Mouse (Mus musculus) C2C12 (cell line): ENCODE data around the gene Rragb. TPM values are rescaled to one million over a fixed set of nuclear protein-coding genes. Genes with fewer than 3 reads are reported as not detected.

ENCODE experiments used
- H3K27me3 ChIP-seq: one replicate; pipeline ENCODE4 v1.6.1; 2011; ENCODE audit not compliant: control insufficient read depth, insufficient read depth, insufficient read length
- H3K36me3 ChIP-seq: one replicate; pipeline ENCODE4 v1.6.1; 2011; ENCODE audit not compliant: control insufficient read depth, insufficient read depth
- H3K4me3 ChIP-seq: one replicate; pipeline ENCODE4 v1.5.1; 2011; ENCODE audit warnings: mild to moderate bottlenecking, control low read depth; ENCODE audit not compliant: poor library complexity, insufficient read depth, severe bottlenecking
- H3K79me2 ChIP-seq: one replicate; pipeline ENCODE4 v1.6.1; 2011; ENCODE audit not compliant: control insufficient read depth, insufficient read depth
- H3K79me3 ChIP-seq: one replicate; pipeline ENCODE4 v1.6.1; 2011; ENCODE audit warnings: low read depth, control low read depth
- H3ac ChIP-seq: one replicate; pipeline ENCODE3; 2011; ENCODE audit warnings: low read depth; ENCODE audit not compliant: control insufficient read depth, insufficient read length
- CEBPB ChIP-seq: IDR thresholded peaks from one replicate; pipeline ENCODE4 v1.6.1; 2011; ENCODE audit warnings: low read depth, mild to moderate bottlenecking, control low read depth, moderate library complexity
- CTCF ChIP-seq: IDR thresholded peaks from one replicate; pipeline ENCODE4 v1.5.1; 2011; ENCODE audit not compliant: control insufficient read depth, insufficient read depth, insufficient read length
- FOSL1 ChIP-seq: IDR thresholded peaks from one replicate; pipeline ENCODE4 v1.8.0; 2011; ENCODE audit warnings: mild to moderate bottlenecking, low read length; ENCODE audit not compliant: poor library complexity, insufficient read depth, severe bottlenecking
- MAX ChIP-seq: IDR thresholded peaks from one replicate; pipeline ENCODE4 v1.6.1; 2011; ENCODE audit warnings: mild to moderate bottlenecking, control low read depth
- MYOD1 ChIP-seq: IDR thresholded peaks from one replicate; pipeline ENCODE4 v1.6.1; 2011; ENCODE audit warnings: low read depth; ENCODE audit not compliant: control insufficient read depth, insufficient read length
- MYOG ChIP-seq: IDR thresholded peaks from one replicate; pipeline ENCODE4 v1.6.1; 2011; ENCODE audit not compliant: control insufficient read depth, insufficient read length; ENCODE audit errors: extremely low read depth
- USF1 ChIP-seq: IDR thresholded peaks from one replicate; pipeline ENCODE4 v1.6.1; 2011; ENCODE audit warnings: low read depth, mild to moderate bottlenecking, control low read depth, moderate library complexity
- long read RNA-seq, 2 experiments: library from polyadenylated mRNA; unstranded; transcript quantifications; one replicate each; pipeline ENCODE4 v2.0.0; 2019 to 2020
- polyA plus RNA-seq: library from polyadenylated mRNA; unstranded; fragments of >200 nt; fragmentation: generic; extraction: Trizol; gene quantifications from one replicate; pipeline ENCODE4 v1.2.1, GENCODE M21; 2012; ENCODE audit warnings: missing spikeins

Gene Rragb
- polyA plus RNA-seq: 1.4 TPM
- long read RNA-seq, experiment 1: 0 reads
- long read RNA-seq, experiment 2: 0 reads

GRCm38 (mm10) chrX:153139734-153140515, at the start of gene Rragb:
Gene Rragb, plus strand, starts transcription at chrX:153139981.
- Histone ChIP-seq H3K79me2 (no peaks in the 10 kb centered on the region), H3K36me3 (no peaks in the 10 kb centered on the region), H3ac (peak within 1 kb of the TSS; percentile 68), H3K4me3 (peak within 1 kb of the TSS; percentile 6), H3K79me3 (no peaks in the 10 kb centered on the region), H3K27me3 (no peaks in the 10 kb centered on the region)
- TF ChIP-seq USF1: peak; percentile 60
- TF ChIP-seq CEBPB: no peak

GRCm38 (mm10) chrX:153118486-153118885, 21.3 kb upstream of the Rragb start, which contains the start of gene Foxr2:
Gene Foxr2, plus strand, starts transcription at chrX:153118786.
- TF ChIP-seq MYOD1 (no peak), FOSL1 (no peak), MAX (no peak), CEBPB (no peak), CTCF (no peak), MYOG (no peak), USF1 (no peak)
- Histone ChIP-seq H3K36me3 (no peaks in the 10 kb centered on the region), H3K79me3 (no peaks in the 10 kb centered on the region), H3K4me3 (no peak within 1 kb of the TSS), H3ac (no peak within 1 kb of the TSS), H3K79me2 (no peaks in the 10 kb centered on the region), H3K27me3 (no peaks in the 10 kb centered on the region)

GRCm38 (mm10) chrX:153119013-153119412, 20.8 kb upstream of the Rragb start:
- H3K27me3 ChIP-seq: no peaks in the 10 kb centered on the region
- no peak for TF ChIP-seq MYOD1
- TF ChIP-seq MAX: no peak
- TF ChIP-seq USF1: no peak
- no peak for TF ChIP-seq CTCF
- TF ChIP-seq FOSL1: no peak
- TF ChIP-seq CEBPB: no peak
- TF ChIP-seq MYOG: no peak
- H3K36me3 ChIP-seq: no peaks in the 10 kb centered on the region
- H3ac ChIP-seq: no peak overlapping the region
- no peaks in the 10 kb centered on the region for H3K79me3 ChIP-seq
- no peak overlapping the region for H3K4me3 ChIP-seq
- H3K79me2 ChIP-seq: no peaks in the 10 kb centered on the region

- H3K79me2 ChIP-seq: no peaks in the 10 kb centered on the region
- no peaks in the 10 kb centered on the region for H3K79me3 ChIP-seq
- H3K4me3 ChIP-seq: no peak overlapping the region
- TF ChIP-seq MYOG (no peak), MAX (no peak), CEBPB (no peak), USF1 (no peak), MYOD1 (no peak)
- H3K27me3 ChIP-seq: no peaks in the 10 kb centered on the region
- H3ac ChIP-seq: no peak overlapping the region
- no peaks in the 10 kb centered on the region for H3K36me3 ChIP-seq
These were observed 2.9 kb downstream of the Rragb start for GRCm38 (mm10) chrX:153142656-153143055.

GRCm38 (mm10) chrX:153151766-153152165, 12.0 kb downstream of the Rragb start:
- TF ChIP-seq MYOG: no peak
- no peak for TF ChIP-seq CEBPB
- no peak for TF ChIP-seq FOSL1
- no peak for TF ChIP-seq USF1
- TF ChIP-seq MYOD1: no peak
- TF ChIP-seq CTCF: no peak
- no peak for TF ChIP-seq MAX
- no peaks in the 10 kb centered on the region for H3K79me3 ChIP-seq
- no peaks in the 10 kb centered on the region for H3K27me3 ChIP-seq
- no peaks in the 10 kb centered on the region for H3K79me2 ChIP-seq
- H3ac ChIP-seq: no peak overlapping the region
- no peak overlapping the region for H3K4me3 ChIP-seq
- no peaks in the 10 kb centered on the region for H3K36me3 ChIP-seq

GRCm38 (mm10) chrX:153155322-153155721, 15.5 kb downstream of the Rragb start:
- TF ChIP-seq FOSL1: no peak
- TF ChIP-seq MYOD1: no peak
- TF ChIP-seq CEBPB: no peak
- TF ChIP-seq MAX: no peak
- TF ChIP-seq CTCF: no peak
- no peak for TF ChIP-seq MYOG
- TF ChIP-seq USF1: no peak
- Histone ChIP-seq H3K79me2 (no peaks in the 10 kb centered on the region), H3K4me3 (no peak overlapping the region)

More at GRCm38 (mm10) chrX:153155322-153155721, 15.5 kb downstream of the Rragb start:
- Histone ChIP-seq H3ac (no peak overlapping the region), H3K36me3 (no peaks in the 10 kb centered on the region), H3K27me3 (no peaks in the 10 kb centered on the region), H3K79me3 (no peaks in the 10 kb centered on the region)
